ENCODE assay signal across 21 mouse cellular contexts in the genomic region with DNA sequence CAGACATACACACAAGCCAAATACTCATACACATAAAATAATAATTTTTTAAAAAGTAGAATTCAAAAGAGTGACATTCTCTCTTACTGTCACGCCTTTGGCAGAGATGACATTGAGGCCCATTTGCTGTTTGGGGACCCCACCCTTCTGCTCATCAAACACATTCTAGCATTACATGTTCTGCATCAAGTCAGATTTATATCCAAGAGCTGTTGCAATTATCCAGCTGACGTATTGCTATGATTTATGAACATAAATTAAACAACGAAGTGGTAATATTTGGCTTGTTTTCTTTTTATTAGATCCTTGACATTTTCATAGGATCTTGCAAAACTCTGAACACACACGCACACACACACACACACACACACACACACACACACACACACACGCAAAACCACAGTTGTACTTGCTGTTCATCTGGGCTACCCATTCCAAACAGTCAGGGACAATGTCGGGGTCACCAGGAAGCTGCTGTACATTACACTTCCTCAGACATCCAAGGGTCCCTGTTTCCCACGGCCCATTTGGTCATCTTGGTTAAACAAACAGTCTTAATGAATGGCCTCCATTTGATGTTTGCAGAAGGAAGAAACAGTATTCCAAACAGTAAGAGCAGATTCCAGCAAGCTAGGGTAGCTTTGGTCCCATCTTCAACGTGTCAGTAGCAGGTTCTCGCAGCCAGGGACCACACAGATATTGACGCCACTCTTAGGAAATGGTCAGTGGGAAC. TPM values are rescaled to one million over a fixed set of nuclear protein-coding genes. Genes with fewer than 3 reads are reported as not detected.
DNase-seq lines count a peak whose midpoint lies in the region; ATAC-seq and TF ChIP-seq lines count a peak whose summit lies in the region.
"Had no signal": no experiment of that assay in that cellular context is flagged by ENCODE, and none has a peak within 500 bp of the region (broad histone marks: within the 10 kb centered on the region; RNA-seq: fewer than 3 reads in every experiment).

No protein-coding gene starts in this region.

- 42% methylated on average over 10 of the region's 10 CpGs for WGBS in kidney, embryonic 16.5 days

- no peaks in the 10 kb centered on the region for H3K27me3 ChIP-seq in kidney, embryonic 16.5 days (ENCODE audit: insufficient read depth, low read length)
- H3K27me3 ChIP-seq: hindbrain, embryonic 12.5 days; limb, embryonic 12.5 days; liver, embryonic 12.5 days had no signal

- peak; percentile 24 for DNase-seq in adrenal gland, adult 2 months
- no peak for DNase-seq in adrenal gland, adult 18-20 months (ENCODE audit: low spot score in 2 of 2)
- DNase-seq in kidney, postnatal 36 days: no peak
- DNase-seq in brain, embryonic 14.5 days (ENCODE audit: low read depth): peak; percentile 17
- DNase-seq in lung, postnatal 36 days: peak; percentile 42
- no peak for DNase-seq in gastrocnemius, postnatal 10 days
- DNase-seq in urinary bladder, adult 18-20 months (ENCODE audit: low spot score in 2 of 2): no peak
- DNase-seq: cerebellum, adult 9-10 months; heart, postnatal 14 days; kidney, adult 9 months; right cerebral cortex, postnatal 14 days; spleen, adult 18-20 months had no signal

- peak; percentile 51; the same call in 1 of the 2 replicates for ATAC-seq in kidney, embryonic 16.5 days (ENCODE audit: low FRiP score, low TSS enrichment)
- ATAC-seq: liver, embryonic 12.5 days; Patski had no signal

- no peak for TF ChIP-seq POLR2A in brain, embryonic 14.5 days (IDR thresholded peaks at IDR 0.05; ENCODE audit: borderline replicate concordance, extremely low read depth, insufficient read depth, insufficient read length, poor library complexity, severe bottlenecking)

- peaks cover 8% of the 10 kb centered on the region; the same call in 1 of the 2 replicates for H3K4me1 ChIP-seq in kidney, embryonic 16.5 days (ENCODE audit: insufficient read depth, low read length)
- H3K4me1 ChIP-seq: embryonic facial prominence, embryonic 10.5 days; hindbrain, embryonic 12.5 days; limb, embryonic 12.5 days; liver, embryonic 12.5 days; midbrain, embryonic 10.5 days had no signal

- H3K27ac ChIP-seq in kidney, embryonic 16.5 days (ENCODE audit: low read length): no peak overlapping the region
- H3K27ac ChIP-seq: embryonic facial prominence, embryonic 10.5 days; hindbrain, embryonic 12.5 days; limb, embryonic 12.5 days; liver, embryonic 12.5 days; macrophage; midbrain, embryonic 10.5 days had no signal

- H3K4me2 ChIP-seq in kidney, embryonic 16.5 days (replicated peaks; ENCODE audit: low read depth, low read length): no peak overlapping the region
- H3K4me2 ChIP-seq: hindbrain, embryonic 12.5 days; limb, embryonic 12.5 days; liver, embryonic 12.5 days had no signal

- H3K9ac ChIP-seq in kidney, embryonic 16.5 days (replicated peaks; ENCODE audit: low read length): no peak overlapping the region
- H3K9ac ChIP-seq: hindbrain, embryonic 12.5 days; limb, embryonic 12.5 days; liver, embryonic 12.5 days had no signal

- no peak overlapping the region for H3K4me3 ChIP-seq in kidney, embryonic 16.5 days (ENCODE audit: low read length)
- H3K4me3 ChIP-seq: embryonic facial prominence, embryonic 10.5 days; hindbrain, embryonic 12.5 days; limb, embryonic 12.5 days; liver, embryonic 12.5 days; midbrain, embryonic 10.5 days had no signal

- no peaks in the 10 kb centered on the region for H3K36me3 ChIP-seq in kidney, embryonic 16.5 days (ENCODE audit: insufficient read depth, low read length)
- H3K36me3 ChIP-seq: embryonic facial prominence, embryonic 10.5 days; hindbrain, embryonic 12.5 days; limb, embryonic 12.5 days; liver, embryonic 12.5 days; midbrain, embryonic 10.5 days had no signal

- no peak for TF ChIP-seq CTCF in brain, embryonic 14.5 days (IDR thresholded peaks at IDR 0.05; ENCODE audit: borderline replicate concordance, extremely low read depth, insufficient read depth, insufficient read length)

- no peaks in the 10 kb centered on the region for H3K9me3 ChIP-seq in kidney, embryonic 16.5 days (ENCODE audit: low read length)
- H3K9me3 ChIP-seq: embryonic facial prominence, embryonic 10.5 days; hindbrain, embryonic 12.5 days; limb, embryonic 12.5 days; liver, embryonic 12.5 days; midbrain, embryonic 10.5 days had no signal

RNA-seq across cellular contexts. Expression of a gene that starts 50.3 kb away (rescaled TPM):
- total RNA-seq in adrenal gland, adult 2 months (2021): 1 to 10 TPM; 2.9 to 4.8 TPM
- polyA plus RNA-seq in adrenal gland, adult 2 months (2012; rRNA removed): 4.8 and 6.8 TPM in 2 replicates
- 1 to 10 TPM; 2.2 to 4.8 TPM for total RNA-seq in adrenal gland, adult 18-20 months (2021)
- polyA plus RNA-seq in kidney, embryonic 16.5 days (2015; fragmentation: Nextera tagmentation; extraction: Ambion mirVana): 8.1 and 9.3 TPM in 2 replicates
- 41.9 and 59.6 TPM in 2 replicates for polyA plus RNA-seq in brain, embryonic 14.5 days (2012; rRNA removed)
- 10 to 100 TPM; 29.9 to 34.5 TPM for total RNA-seq in gastrocnemius, postnatal 10 days (2021)
- total RNA-seq: neutrophil, adult 5-6 weeks had no signal
- polyA plus RNA-seq: macrophage had no signal

Comparison
In these comparisons a context has a peak if more than half of its experiments do, and no peak if none do; other contexts are left out.
1. DNase-seq: peak in adrenal gland, adult 2 months (single experiment), brain, embryonic 14.5 days (single experiment) and lung, postnatal 36 days (single experiment); none in adrenal gland, adult 18-20 months (0 of 2), kidney, postnatal 36 days (0 of 2), gastrocnemius, postnatal 10 days (single experiment) and urinary bladder, adult 18-20 months (0 of 2).
2. RNA of a gene that starts 50.3 kb away (total RNA-seq): 29.9 to 34.5 TPM in gastrocnemius, postnatal 10 days; 2.2 to 4.8 TPM in adrenal gland, adult 18-20 months and 2.9 to 4.8 TPM in adrenal gland, adult 2 months; every median in the first group is over 4 times any median in the second.